Mouse (Mus musculus): Measurements from ENCODE around the gene Hspa2.
A peak's percentile ranks its signal among the peaks of the same experiment; 100 is the strongest.

Gene Hspa2

DNA sequence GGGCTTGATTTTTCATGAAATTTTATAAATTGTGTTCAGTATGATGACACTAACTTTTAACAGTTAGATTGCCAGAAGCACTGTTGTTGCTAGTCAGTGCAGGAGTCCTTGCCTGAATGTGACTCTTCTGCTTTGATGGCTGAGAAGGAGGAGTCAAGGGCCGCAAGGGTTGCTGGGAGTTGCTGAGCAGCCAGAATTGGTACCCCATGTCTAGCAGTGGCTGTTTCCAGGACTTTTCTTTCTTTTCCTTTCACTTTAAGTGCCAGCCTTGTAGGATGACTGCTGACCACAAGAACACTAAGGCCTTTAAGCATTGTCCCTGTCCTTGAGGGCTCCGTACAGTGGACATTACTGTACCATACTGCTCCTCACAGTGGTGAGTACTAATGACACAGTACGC, 26.2 kb upstream of the Hspa2 start:
- DNase-seq (ENCODE audit: low spot score in 2 of 2), result no peak

DNA sequence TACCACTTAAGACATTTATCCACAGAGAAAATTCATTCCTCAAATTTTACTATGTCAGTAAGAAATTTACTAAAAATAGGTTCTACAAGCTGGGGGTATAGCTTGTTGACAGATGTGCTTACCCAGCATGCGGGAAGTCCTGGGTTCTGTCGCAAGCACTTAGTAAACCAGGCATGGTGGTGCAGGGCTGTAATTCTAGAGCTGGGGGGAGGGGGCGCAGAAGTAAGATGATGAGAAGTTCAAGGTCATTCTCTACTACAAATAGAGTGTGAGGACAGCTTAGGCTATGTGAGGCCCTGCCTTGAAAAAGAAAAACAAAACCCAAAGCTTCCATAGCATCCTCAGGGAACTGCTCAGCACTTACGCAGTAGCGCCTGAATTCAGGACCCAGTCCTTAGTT, 25.4 kb upstream of the Hspa2 start:
- no peak for DNase-seq (ENCODE audit: low spot score in 2 of 2)

DNA sequence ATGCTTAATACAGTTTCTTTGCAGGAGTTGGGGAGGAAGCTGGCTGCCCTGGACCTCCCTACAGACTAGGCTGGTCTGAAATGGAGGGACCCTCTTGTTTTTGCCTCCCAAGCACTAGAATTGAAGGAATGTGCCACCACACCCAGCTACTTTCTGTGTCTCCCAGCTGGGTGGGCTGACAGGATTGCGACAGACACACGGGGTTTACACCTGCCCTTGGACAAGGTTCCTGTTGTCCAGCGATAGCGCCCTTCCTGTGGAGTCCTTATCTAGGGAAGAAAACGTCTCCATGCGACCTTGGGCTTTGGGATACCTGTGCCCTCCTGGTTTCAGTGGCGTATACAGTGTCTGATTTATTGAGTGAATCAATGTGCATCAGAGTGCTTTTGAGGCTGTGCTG, 23.8 kb upstream of the Hspa2 start:
- DNase-seq (ENCODE audit: low spot score in 2 of 2), result no peak

DNA sequence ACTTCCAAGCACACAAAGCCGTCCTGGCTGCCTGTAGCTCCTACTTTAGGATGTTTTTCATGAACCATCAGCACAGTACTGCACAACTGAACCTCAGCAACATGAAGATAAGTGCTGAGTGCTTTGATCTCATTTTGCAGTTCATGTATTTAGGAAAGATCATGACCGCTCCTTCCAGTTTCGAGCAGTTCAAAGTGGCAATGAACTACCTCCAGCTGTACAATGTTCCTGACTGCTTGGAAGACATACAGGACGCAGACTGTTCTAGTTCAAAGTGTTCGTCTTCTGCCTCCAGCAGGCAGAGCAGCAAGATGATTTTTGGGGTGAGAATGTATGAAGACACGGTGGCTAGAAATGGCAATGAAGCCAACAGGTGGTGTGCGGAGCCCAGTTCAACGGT, 18.6 kb upstream of the Hspa2 start:
- no peak for DNase-seq (ENCODE audit: low spot score in 2 of 2)

DNA sequence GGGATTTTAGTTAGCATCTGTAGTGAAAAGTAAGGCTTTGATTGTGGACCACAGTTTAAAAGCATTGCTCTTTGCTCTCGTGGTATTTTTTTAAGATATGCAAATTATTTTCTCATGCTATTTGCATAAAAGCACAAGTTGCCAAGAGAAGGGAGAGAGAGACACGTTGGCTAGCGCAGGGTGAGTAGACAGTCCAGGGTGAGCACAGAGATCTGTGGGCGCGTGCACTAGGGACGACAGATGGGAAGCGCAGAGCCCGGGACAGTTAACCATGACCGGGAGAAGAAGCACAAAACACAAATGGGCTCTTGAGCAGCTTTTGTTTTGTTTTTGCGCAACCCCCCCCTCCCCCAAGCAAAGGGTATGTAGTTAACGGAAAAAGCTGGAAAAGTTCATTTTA, 15.2 kb upstream of the Hspa2 start:
- DNase-seq (ENCODE audit: low spot score in 2 of 2), result no peak

- DNase-seq (ENCODE audit: low spot score in 2 of 2), result no peak
These were observed 12.2 kb upstream of the Hspa2 start for GRCm38 (mm10) chr12:76391595-76392271.

GRCm38 (mm10) chr12:76392979-76393378, 11.0 kb upstream of the Hspa2 start:
- no peak for DNase-seq (ENCODE audit: low spot score in 2 of 2)

GRCm38 (mm10) chr12:76397281-76397680, 6.7 kb upstream of the Hspa2 start:
- DNase-seq (ENCODE audit: low spot score in 2 of 2), result no peak

DNA sequence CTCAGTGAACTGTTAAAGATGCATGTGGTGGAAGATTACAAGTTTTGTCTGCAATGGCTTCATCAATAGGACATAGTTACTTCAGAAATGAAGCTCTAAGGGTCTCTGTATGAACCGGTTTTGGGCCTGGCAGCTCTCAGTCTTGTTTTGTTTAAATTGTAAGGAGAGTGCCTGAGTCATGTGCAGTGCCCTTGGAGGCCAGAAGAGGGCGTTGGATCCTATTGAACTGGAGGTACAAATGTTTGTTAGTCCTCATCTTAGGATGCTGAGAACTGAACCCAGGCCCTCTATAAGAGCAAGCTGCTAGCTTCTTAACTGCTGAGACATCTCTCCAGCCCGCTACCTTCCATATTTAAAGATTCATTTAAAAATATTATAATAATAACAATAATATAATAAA, 2.3 kb upstream of the Hspa2 start:
- DNase-seq (ENCODE audit: low spot score in 2 of 2), result no peak

DNA sequence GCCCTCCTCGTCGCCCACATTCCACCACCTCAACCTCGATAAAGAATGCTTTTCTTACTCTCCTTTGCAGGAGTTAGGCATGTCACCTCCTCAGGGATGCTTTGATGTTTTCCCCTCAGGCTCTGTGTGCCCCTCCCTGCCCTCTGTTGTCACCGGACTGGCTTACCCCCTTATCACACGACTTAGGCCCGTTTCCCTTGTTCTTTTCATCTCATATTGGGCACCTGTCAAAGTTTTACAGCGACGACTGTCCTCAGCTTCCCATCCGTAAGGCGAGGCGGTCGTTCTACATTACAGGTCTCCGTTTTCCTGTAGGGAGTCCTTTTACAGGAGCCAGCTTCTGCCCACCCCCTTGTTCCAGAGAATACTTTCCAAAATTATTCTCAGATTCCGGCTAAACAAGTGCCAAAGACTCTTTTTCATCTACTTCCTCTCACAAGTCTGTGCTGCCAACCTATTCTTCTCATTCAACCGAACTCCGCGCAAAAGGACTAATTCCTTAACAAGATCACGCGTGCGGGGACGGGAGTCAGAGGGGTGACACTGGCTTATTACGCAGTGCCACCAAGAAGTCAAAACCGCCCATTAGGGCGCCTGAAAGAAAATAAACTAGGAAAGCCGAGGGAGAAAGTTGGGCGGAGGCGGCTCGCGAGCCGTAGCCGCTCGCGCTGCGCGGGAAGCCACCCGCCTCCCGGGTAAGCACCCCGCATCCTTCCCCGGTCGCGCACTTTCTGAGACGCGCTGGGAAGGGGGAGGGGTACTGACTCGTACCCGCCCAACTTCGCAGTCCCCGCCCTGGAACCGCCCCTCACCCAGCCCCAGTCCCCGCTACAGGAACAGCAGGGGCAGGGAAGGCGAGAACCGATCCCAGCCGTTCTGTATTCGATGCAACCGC, 738 bp upstream of the Hspa2 start:
- no peak for DNase-seq (ENCODE audit: low spot score in 2 of 2)

DNA sequence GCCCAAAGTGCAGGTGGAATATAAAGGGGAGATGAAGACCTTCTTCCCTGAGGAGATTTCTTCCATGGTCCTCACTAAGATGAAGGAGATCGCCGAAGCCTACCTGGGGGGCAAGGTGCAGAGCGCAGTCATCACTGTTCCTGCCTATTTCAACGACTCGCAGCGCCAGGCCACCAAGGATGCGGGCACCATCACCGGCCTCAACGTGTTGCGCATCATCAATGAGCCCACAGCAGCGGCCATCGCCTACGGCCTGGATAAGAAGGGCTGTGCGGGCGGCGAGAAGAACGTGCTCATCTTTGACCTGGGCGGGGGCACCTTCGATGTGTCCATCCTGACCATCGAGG, 833 bp downstream of the Hspa2 start:
- DNase-seq (ENCODE audit: low spot score in 2 of 2), result no peak

GRCm38 (mm10) chr12:76405183-76405970, 1.4 kb downstream of the Hspa2 start:
- DNase-seq (ENCODE audit: low spot score in 2 of 2), result peak in 1 of 2 experiments; percentile 19

GRCm38 (mm10) chr12:76405971-76406370, 2.0 kb downstream of the Hspa2 start:
- DNase-seq (ENCODE audit: low spot score in 2 of 2), result no peak

DNA sequence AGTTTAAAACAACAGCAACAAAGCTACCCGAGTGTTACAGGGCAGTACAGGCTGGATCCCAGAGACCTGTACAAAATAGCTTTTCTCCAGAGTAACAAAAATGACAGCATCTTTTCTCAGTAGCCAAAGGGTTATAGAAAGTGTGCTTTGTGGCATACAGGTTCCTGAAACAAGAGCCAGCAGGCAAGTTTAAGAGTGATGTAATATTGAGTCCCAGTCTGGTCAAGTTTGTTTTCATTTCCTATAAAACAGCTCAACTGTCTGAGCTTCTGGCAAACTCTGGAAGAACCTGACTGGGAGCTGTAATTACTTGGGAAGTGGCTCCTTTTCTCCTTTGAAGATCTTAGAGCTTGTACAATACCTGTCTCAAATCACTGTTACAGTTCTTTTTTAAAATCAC, 3.2 kb downstream of the Hspa2 start:
- no peak for DNase-seq (ENCODE audit: low spot score in 2 of 2)

DNA sequence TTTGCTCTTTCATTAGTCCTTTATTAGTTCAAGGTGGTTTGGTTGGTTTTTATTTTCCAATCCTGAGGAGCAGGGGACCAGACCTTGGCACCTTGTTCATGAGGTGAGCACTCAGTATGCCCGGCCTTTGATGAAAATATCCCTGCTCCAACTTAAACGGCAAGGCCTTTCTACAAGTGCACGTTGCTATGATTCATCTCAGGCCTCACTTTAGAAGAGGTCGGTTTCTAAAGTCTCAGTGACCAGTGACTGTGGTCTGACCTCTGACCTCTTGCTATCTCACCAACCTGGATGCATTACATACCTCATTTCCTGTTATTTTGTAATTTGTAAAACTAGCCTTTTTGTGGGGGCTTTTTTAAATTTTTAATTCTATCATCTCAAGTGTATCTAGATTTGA, 5.2 kb downstream of the Hspa2 start:
- DNase-seq (ENCODE audit: low spot score in 2 of 2), result no peak

GRCm38 (mm10) chr12:76415383-76416010, 11.5 kb downstream of the Hspa2 start:
- no peak for DNase-seq (ENCODE audit: low spot score in 2 of 2)

DNA sequence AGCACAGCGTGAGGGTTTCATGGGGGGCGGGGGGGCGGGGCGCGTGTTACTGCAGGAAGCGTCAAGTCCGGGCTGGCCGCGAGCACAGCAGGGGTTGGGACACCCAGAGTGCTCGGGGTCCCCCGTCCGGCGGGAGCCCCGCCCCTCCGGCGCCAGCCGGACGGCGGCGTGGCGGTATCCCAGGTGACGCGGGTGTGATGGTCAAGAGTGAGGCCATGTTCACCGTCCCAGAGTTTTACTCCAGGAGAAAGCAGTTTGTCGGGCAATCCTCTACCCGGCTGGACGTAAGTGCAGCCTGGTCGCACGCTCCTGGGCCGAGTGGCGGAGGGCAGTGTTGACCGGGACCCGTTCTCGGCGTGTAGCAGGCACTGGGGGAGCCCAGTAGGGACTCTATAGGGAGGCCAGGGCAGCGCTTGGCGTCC, 13.5 kb downstream of the Hspa2 start, which contains the start of gene Ppp1r36:
Gene Ppp1r36, plus strand, starts transcription at position 106 of the 422 bp plus-strand sequence.
- no peak for DNase-seq (ENCODE audit: low spot score in 2 of 2)

- DNase-seq (ENCODE audit: low spot score in 2 of 2), result no peak
These were observed 14.4 kb downstream of the Hspa2 start for GRCm38 (mm10) chr12:76418346-76418745.

GRCm38 (mm10) chr12:76425256-76425655, 21.3 kb downstream of the Hspa2 start:
- no peak for DNase-seq (ENCODE audit: low spot score in 2 of 2)

GRCm38 (mm10) chr12:76427546-76427945, 23.6 kb downstream of the Hspa2 start:
- DNase-seq (ENCODE audit: low spot score in 2 of 2), result no peak

DNA sequence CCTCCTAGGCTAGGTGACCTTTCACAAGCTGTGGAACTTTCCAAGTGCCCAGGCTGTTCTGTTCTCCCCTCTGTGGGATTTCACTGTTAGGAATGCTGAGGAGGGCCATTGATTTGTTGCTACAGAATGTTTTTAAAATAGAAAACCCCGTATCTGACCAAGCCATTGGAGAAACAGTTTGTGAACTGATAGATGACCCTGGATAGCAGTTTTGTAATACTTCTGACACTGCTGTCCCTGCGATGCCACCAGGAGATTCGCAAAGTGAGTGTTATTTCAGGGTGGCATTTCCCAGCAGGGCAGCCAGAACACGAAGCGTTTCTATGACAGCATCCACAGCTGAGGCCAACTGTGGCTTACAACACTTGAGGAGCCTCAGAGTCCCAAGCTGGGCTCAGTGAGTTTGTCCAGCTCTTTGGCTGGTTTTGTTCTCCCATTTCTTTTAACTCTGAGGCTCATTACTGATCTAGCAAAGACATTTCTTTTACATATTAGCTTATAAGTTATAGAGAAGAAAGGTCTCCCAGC, 27.0 kb downstream of the Hspa2 start:
- no peak for DNase-seq (ENCODE audit: low spot score in 2 of 2)

DNA sequence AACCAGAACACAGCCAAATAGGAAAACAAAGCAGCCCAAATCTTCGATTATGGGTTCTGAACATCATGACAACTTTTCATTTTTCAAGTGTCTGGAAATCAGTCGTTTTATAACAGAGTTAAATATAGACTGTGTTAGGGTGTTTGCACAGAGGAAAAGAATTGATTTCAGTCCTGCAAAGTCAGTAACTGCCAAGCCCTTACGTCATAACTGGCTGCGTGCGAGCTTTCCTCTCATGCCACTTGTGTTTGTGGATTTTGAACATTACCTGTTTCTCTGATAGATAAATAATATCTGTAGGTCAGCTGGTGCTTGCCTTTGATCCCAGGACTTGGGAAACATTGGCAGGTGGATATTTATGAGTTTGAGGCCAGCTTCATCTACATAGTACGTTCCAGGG, 27.5 kb downstream of the Hspa2 start:
- DNase-seq (ENCODE audit: low spot score in 2 of 2), result no peak
